Mouse (Mus musculus) hindlimb bud, embryonic 11.5 days (tissue): ENCODE data around the gene Vmn1r125.
"Not testable (repeated sequence)": the region's sequence is repeated elsewhere in the genome, so short reads cannot be mapped to it uniquely, and the experiment has no call there.

Experiments
- DNase-seq: peaks from one replicate; pipeline ENCODE4 v3.0.0-alpha.2; 2012; ENCODE audit warnings: low read depth, low spot score; ENCODE audit errors: extremely low spot score

Vmn1r125 gene

DNA sequence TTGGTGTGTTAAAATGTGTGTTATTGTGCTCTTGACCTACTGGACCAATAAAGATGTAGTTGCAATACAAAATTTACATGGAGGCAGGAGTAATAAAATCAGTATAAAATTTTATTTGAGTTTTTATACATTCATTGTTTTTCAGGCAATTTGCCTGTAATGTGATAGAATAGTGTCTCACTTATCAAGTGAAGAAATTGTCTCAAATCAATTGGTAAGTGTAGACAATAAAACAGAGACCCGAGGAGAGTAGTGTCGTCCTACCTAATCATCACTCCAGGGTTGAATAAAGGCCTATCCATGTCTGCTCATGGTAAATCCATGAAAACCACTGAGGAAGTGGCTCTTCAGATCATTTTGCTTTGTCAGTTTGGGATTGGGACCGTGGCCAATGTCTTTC, at the start of gene Vmn1r125:
Gene Vmn1r125 (plus strand): TSS at position 301 of the 400 bp plus-strand sequence.
- not testable (repeated sequence) for DNase-seq

DNA sequence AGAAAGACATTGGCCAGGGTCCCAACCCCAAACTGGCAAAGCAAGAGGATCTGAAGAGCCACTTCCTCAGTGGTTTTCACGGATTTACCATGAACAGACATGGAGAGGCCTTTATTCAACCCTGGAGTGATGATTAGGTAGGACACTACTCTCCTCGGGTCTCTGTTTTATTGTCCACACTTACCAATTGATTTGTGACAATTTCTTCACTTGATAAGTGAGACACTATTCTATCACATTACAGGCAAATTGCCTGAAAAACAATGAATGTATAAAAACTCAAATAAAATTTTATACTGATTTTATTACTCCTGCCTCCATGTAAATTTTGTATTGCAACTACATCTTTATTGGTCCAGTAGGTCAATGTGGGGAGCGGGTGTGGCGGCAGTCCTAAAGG, 11.5 kb upstream of the Vmn1r125 start, which contains the start of gene Vmn1r124:
Gene Vmn1r124 (minus strand): TSS at position 101 of the 400 bp plus-strand sequence.
- DNase-seq, result not testable (repeated sequence)

GRCm38 (mm10) chr7:21301367-21301766, 29.4 kb downstream of the Vmn1r125 start, which contains the start of gene Vmn1r126:
Gene Vmn1r126 (minus strand): TSS chr7:21301467.
- not testable (repeated sequence) for DNase-seq

DNA sequence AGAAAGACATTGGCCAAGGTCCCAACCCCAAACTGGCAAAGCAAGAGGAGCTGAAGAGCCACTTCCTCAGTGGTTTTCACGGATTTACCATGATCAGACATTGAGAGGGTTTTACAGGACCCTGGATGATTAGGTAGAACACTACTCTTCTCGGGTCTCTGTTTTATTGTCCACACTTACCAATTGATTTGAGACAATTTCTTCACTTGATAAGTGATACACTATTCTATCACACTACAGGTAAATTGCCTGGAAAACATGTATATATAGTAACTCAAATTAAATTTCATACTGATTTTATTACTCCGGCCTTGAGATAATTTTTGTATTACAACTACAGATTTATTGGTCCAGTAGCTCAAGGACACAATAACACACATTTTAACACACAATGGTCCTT, 47.8 kb downstream of the Vmn1r125 start, which contains the start of gene Vmn1r127:
Gene Vmn1r127 (minus strand): TSS at position 101 of the 400 bp plus-strand sequence.
- DNase-seq, result not testable (repeated sequence)
